Mouse (Mus musculus) liver, postnatal 0 days (tissue): ENCODE measurements around the gene Apc2.

Source experiments
- CTCF ChIP-seq: sonication (generic); IDR thresholded peaks from 2 replicates; pipeline ENCODE4 v1.5.1; 2016; ENCODE audit warnings: antibody characterized with exemption, low read depth
- EP300 ChIP-seq: IDR thresholded peaks from 2 replicates; pipeline ENCODE4 v1.6.1; 2016; ENCODE audit warnings: antibody characterized with exemption, low read depth, mild to moderate bottlenecking

DNA sequence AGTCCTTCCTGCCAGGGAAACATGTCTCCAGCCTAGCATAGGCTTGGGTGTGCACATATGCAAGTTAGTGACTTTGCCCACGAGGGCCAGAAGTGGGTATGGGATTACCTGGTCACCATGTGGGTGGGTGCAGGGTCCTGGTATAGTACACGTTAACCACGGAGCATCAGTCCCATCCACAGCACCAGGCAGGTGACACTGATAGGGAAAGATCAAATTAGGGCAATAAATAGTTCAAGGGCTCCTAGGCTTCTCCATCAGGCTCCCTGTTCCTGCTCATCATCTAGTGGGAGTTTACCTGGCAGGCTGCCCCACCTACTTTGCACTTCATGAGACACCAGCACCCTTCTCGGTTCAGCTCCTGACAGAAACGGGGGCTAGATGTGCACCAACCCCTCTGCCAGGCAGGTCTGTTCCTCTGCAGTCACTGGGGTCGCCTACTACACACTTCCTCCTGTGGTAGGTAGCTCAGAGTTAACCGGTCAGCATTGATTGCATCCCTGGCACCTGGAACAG, 931 bp upstream of the Apc2 start:
- TF ChIP-seq CTCF (no peak), EP300 (no peak)
